Mouse (Mus musculus) megakaryocyte, embryonic 14.5 days (primary cell): ENCODE results near the gene Fkbp5. TPM values are rescaled to one million over a fixed set of nuclear protein-coding genes. Genes with fewer than 3 reads are reported as not detected.
"Not testable (repeated sequence)": the region's sequence is repeated elsewhere in the genome, so short reads cannot be mapped to it uniquely, and the experiment has no call there.

ENCODE experiments used
- H3K27me3 ChIP-seq: replicated peaks from 2 replicates; pipeline ENCODE3; 2012; ENCODE audit warnings: inconsistent platforms
- H3K36me3 ChIP-seq: replicated peaks from 2 replicates; pipeline ENCODE3; 2012; ENCODE audit warnings: low read length, inconsistent platforms, mixed read lengths
- H3K4me1 ChIP-seq: 2 replicates; pipeline ENCODE4 v1.6.1; 2012; ENCODE audit warnings: inconsistent platforms
- H3K4me3 ChIP-seq: replicated peaks from 2 replicates; pipeline ENCODE3; 2012; ENCODE audit warnings: moderate library complexity, mild to moderate bottlenecking, inconsistent platforms
- H3K9me3 ChIP-seq: 2 replicates; pipeline ENCODE4 v1.6.1; 2012; ENCODE audit warnings: inconsistent platforms
- FLI1 ChIP-seq: IDR thresholded peaks from 2 replicates; pipeline ENCODE4 v1.6.1; 2012; ENCODE audit warnings: low read length, inconsistent platforms, mixed read lengths
- GATA1 ChIP-seq: IDR thresholded peaks from 3 replicates; pipeline ENCODE4 v1.6.1; 2012; ENCODE audit warnings: mixed read lengths, low read length, inconsistent platforms, borderline replicate concordance
- polyA plus RNA-seq: library from polyadenylated mRNA; stranded (reverse); fragments of >175 nt; gene quantifications from 2 replicates; pipeline ENCODE4 v1.2.3, GENCODE M21; 2012; ENCODE audit warnings: low replicate concordance; ENCODE audit not compliant: insufficient read depth

Fkbp5 gene
- polyA plus RNA-seq: 8.7 and 25.1 TPM in 2 replicates

DNA sequence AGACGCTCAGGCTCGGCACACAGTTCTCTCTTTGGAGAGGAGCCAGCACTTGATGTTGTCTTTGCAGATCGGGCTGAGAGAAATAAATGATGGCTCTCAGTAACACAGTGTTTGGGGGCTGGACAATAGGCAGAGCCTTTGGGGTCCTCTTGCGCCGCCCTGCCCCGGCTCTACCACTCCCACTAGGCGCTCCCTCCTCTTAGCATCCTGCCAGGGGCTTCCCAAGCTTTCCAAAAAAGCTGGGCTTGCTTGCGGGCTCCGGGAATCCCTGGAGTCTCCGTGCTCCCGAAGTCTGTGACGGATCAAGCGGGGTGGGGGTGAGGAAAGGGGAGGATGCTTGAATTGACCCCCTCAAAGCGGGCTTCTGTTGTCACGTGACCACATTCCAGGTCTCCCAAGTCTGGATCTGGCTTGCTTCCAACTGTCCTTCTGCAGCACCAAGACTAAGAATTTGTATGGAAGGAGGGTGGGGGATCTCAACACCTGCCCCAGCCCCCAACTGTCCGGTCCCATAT is at the start of gene Fkbp5:
Gene Fkbp5 (minus strand): TSS at position 87 of the 515 bp plus-strand sequence.
- Histone ChIP-seq H3K4me1 (peaks cover 69% of the 10 kb centered on the region), H3K4me3 (peak within 1 kb of the TSS; percentile 90), H3K27me3 (peaks cover 62% of the 10 kb centered on the region), H3K36me3 (no peaks in the 10 kb centered on the region), H3K9me3 (no peaks in the 10 kb centered on the region)
- TF ChIP-seq GATA1 (no peak), FLI1 (no peak)

GRCm38 (mm10) chr17:28565181-28565580 is 47.9 kb upstream of the Fkbp5 start:
- H3K4me3 ChIP-seq: no peak overlapping the region
- peaks cover 4% of the 10 kb centered on the region; the same call in 1 of the 2 replicates for H3K4me1 ChIP-seq
- H3K27me3 ChIP-seq: peaks cover 23% of the 10 kb centered on the region
- no peak for TF ChIP-seq GATA1
- no peak for TF ChIP-seq FLI1
- H3K36me3 ChIP-seq: no peaks in the 10 kb centered on the region
- H3K9me3 ChIP-seq: no peaks in the 10 kb centered on the region

GRCm38 (mm10) chr17:28561613-28562012 is 44.3 kb upstream of the Fkbp5 start:
- Histone ChIP-seq H3K27me3 (peaks cover 46% of the 10 kb centered on the region), H3K36me3 (no peaks in the 10 kb centered on the region), H3K4me1 (peaks cover 14% of the 10 kb centered on the region), H3K4me3 (no peak overlapping the region), H3K9me3 (no peaks in the 10 kb centered on the region)
- TF ChIP-seq GATA1: no peak
- TF ChIP-seq FLI1: no peak

DNA sequence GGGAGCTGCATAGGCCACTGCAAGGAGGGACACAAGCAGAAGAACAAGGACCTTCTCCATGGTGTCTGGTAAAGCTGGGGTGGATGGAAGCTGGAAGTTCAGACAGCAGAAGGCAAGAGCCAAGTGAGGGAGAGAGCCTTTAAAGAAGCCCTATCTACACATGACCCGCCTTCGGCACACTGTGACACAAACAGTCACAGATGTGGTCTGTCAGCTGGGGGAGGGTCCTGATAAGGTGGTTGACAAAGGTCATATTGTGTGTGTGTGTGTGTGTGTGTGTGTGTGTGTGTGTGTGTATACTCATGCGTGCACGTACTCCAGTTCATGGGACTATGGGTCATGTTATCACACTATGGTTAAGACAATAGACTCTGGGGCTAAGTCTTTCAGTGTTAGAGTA is 43.3 kb upstream of the Fkbp5 start, which contains the start of gene Clps:
Gene Clps (minus strand): TSS at position 169 of the 400 bp plus-strand sequence.
- Histone ChIP-seq H3K36me3 (no peaks in the 10 kb centered on the region), H3K9me3 (no peaks in the 10 kb centered on the region), H3K4me3 (no peak within 1 kb of the TSS), H3K27me3 (peaks cover 48% of the 10 kb centered on the region), H3K4me1 (peaks cover 16% of the 10 kb centered on the region)
- no peak for TF ChIP-seq GATA1
- TF ChIP-seq FLI1: no peak

GRCm38 (mm10) chr17:28557772-28558171 is 40.4 kb upstream of the Fkbp5 start:
- Histone ChIP-seq H3K9me3 (no peaks in the 10 kb centered on the region), H3K4me3 (no peak overlapping the region), H3K4me1 (peaks cover 16% of the 10 kb centered on the region), H3K36me3 (no peaks in the 10 kb centered on the region), H3K27me3 (peaks cover 55% of the 10 kb centered on the region)
- TF ChIP-seq GATA1: no peak

GRCm38 (mm10) chr17:28556635-28557396 is 39.5 kb upstream of the Fkbp5 start:
- H3K9me3 ChIP-seq: no peaks in the 10 kb centered on the region
- no peaks in the 10 kb centered on the region for H3K36me3 ChIP-seq
- peaks cover 21% of the 10 kb centered on the region for H3K4me1 ChIP-seq
- TF ChIP-seq FLI1 (no peak), GATA1 (no peak)
- peaks cover 56% of the 10 kb centered on the region for H3K27me3 ChIP-seq
- peak overlapping the region; percentile 4 for H3K4me3 ChIP-seq

DNA sequence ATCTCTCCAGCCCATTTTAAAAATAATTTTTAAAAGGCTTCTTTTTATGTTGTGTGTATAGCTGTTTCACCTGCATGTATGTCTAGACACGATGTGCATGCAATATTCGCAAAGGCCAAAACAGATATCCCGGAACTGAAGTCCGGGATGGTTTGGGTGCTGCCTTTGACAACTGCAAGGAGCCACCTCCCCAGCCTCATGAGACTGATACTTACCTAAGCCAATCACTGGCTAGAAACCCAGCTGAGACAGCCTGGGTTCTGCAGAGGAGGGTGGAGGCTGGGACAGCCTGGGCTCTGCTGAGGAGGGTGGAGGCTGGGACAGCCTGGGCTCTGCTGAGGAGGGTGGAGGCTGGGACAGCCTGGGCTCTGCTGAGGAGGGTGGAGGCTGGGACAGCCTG is 36.7 kb upstream of the Fkbp5 start:
- not testable (repeated sequence) for H3K4me3 ChIP-seq, H3K9me3 ChIP-seq, H3K36me3 ChIP-seq
- peaks cover 58% of the 10 kb centered on the region for H3K27me3 ChIP-seq
- peaks cover 21% of the 10 kb centered on the region for H3K4me1 ChIP-seq

- H3K9me3 ChIP-seq: no peaks in the 10 kb centered on the region
- H3K27me3 ChIP-seq: peaks cover 59% of the 10 kb centered on the region
- TF ChIP-seq GATA1: no peak
- TF ChIP-seq FLI1: no peak
- H3K4me3 ChIP-seq: peak overlapping the region; percentile 14
- no peaks in the 10 kb centered on the region for H3K36me3 ChIP-seq
- peaks cover 21% of the 10 kb centered on the region for H3K4me1 ChIP-seq
Measured at GRCm38 (mm10) chr17:28553040-28553793, 35.9 kb upstream of the Fkbp5 start.

GRCm38 (mm10) chr17:28549111-28549510 is 31.8 kb upstream of the Fkbp5 start, which contains the start of gene Clpsl2:
Gene Clpsl2, plus strand, starts transcription at chr17:28549411.
- Histone ChIP-seq H3K4me3 (no peak within 1 kb of the TSS), H3K36me3 (no peaks in the 10 kb centered on the region), H3K27me3 (peaks cover 52% of the 10 kb centered on the region), H3K4me1 (peaks cover 9% of the 10 kb centered on the region), H3K9me3 (no peaks in the 10 kb centered on the region)
- TF ChIP-seq GATA1: no peak
- TF ChIP-seq FLI1: no peak

GRCm38 (mm10) chr17:28548550-28548949 is 31.2 kb upstream of the Fkbp5 start:
- Histone ChIP-seq H3K4me1 (peaks cover 9% of the 10 kb centered on the region), H3K27me3 (peaks cover 52% of the 10 kb centered on the region), H3K36me3 (no peaks in the 10 kb centered on the region), H3K9me3 (peaks cover 4% of the 10 kb centered on the region; the same call in 1 of the 2 replicates), H3K4me3 (no peak overlapping the region)
- TF ChIP-seq FLI1 (no peak), GATA1 (no peak)
